Mouse (Mus musculus): ENCODE data around the gene Syt9.
"Not testable (repeated sequence)": the region's sequence is repeated elsewhere in the genome, so short reads cannot be mapped to it uniquely, and the experiment has no call there.

Gene Syt9

GRCm38 (mm10) chr7:107461699-107462440 is 91.3 kb downstream of the Syt9 start:
- DNase-seq (ENCODE audit: low spot score in 2 of 2), result no peak

- DNase-seq (ENCODE audit: low spot score in 2 of 2), result no peak
These were observed 92.4 kb downstream of the Syt9 start for GRCm38 (mm10) chr7:107462962-107463361.

- no peak for DNase-seq (ENCODE audit: low spot score in 2 of 2)
These were observed 94.6 kb downstream of the Syt9 start for GRCm38 (mm10) chr7:107465081-107465480.

- DNase-seq (ENCODE audit: low spot score in 2 of 2), result no peak
These were observed 108.7 kb downstream of the Syt9 start for GRCm38 (mm10) chr7:107478979-107479965.

GRCm38 (mm10) chr7:107485709-107486108 is 115.2 kb downstream of the Syt9 start:
- DNase-seq (ENCODE audit: low spot score in 2 of 2), result not testable (repeated sequence)

GRCm38 (mm10) chr7:107495428-107495827 is 124.9 kb downstream of the Syt9 start:
- DNase-seq (ENCODE audit: low spot score in 2 of 2), result no peak

- peak; percentile 13 to 27 for DNase-seq (ENCODE audit: low spot score in 2 of 2)
These were observed 126.4 kb downstream of the Syt9 start for GRCm38 (mm10) chr7:107496923-107497322.

GRCm38 (mm10) chr7:107500641-107501040 is 130.1 kb downstream of the Syt9 start:
- DNase-seq (ENCODE audit: low spot score in 2 of 2), result no peak

GRCm38 (mm10) chr7:107504761-107505712 is 134.5 kb downstream of the Syt9 start:
- DNase-seq (ENCODE audit: low spot score in 2 of 2), result peak in 1 of 2 experiments; percentile 11

GRCm38 (mm10) chr7:107507920-107508319 is 137.4 kb downstream of the Syt9 start:
- no peak for DNase-seq (ENCODE audit: low spot score in 2 of 2)

- DNase-seq (ENCODE audit: low spot score in 2 of 2), result no peak
These were observed 139.2 kb downstream of the Syt9 start for GRCm38 (mm10) chr7:107509740-107510139.

- no peak for DNase-seq (ENCODE audit: low spot score in 2 of 2)
These were observed 146.3 kb downstream of the Syt9 start for GRCm38 (mm10) chr7:107516704-107517410.

GRCm38 (mm10) chr7:107519256-107520025 is 148.9 kb downstream of the Syt9 start:
- DNase-seq (ENCODE audit: low spot score in 2 of 2), result no peak

GRCm38 (mm10) chr7:107521411-107521810 is 150.9 kb downstream of the Syt9 start:
- no peak for DNase-seq (ENCODE audit: low spot score in 2 of 2)

GRCm38 (mm10) chr7:107526299-107526698 is 155.8 kb downstream of the Syt9 start:
- peak; percentile 34 to 57 for DNase-seq (ENCODE audit: low spot score in 2 of 2)

GRCm38 (mm10) chr7:107528169-107528772 is 157.7 kb downstream of the Syt9 start:
- no peak for DNase-seq (ENCODE audit: low spot score in 2 of 2)

- no peak for DNase-seq (ENCODE audit: low spot score in 2 of 2)
These were observed 158.8 kb downstream of the Syt9 start for GRCm38 (mm10) chr7:107529364-107529763.

GRCm38 (mm10) chr7:107535311-107535710 is 164.8 kb downstream of the Syt9 start:
- DNase-seq (ENCODE audit: low spot score in 2 of 2), result no peak

GRCm38 (mm10) chr7:107536516-107536915 is 166.0 kb downstream of the Syt9 start:
- DNase-seq (ENCODE audit: low spot score in 2 of 2), result no peak

- DNase-seq (ENCODE audit: low spot score in 2 of 2), result no peak
These were observed 169.5 kb downstream of the Syt9 start for GRCm38 (mm10) chr7:107540034-107540433.

Measured in frontal cortex, postnatal 36 days (tissue).